Mouse (Mus musculus) cortical plate, adult 2 months (tissue): Measurements from ENCODE around the gene Cd55b. TPM values are rescaled to one million over a fixed set of nuclear protein-coding genes. Genes with fewer than 3 reads are reported as not detected.
"Not testable (repeated sequence)": the region's sequence is repeated elsewhere in the genome, so short reads cannot be mapped to it uniquely, and the experiment has no call there.

Experiments
- H3K27ac ChIP-seq: fragments of 200-500 bp; 2 replicates; pipeline ENCODE4 v1.5.1; 2012; ENCODE audit warnings: low read length, control low read depth, inconsistent platforms; ENCODE audit not compliant: insufficient read depth
- H3K4me1 ChIP-seq: fragments of 200-500 bp; 2 replicates; pipeline ENCODE4 v1.6.1; 2011; ENCODE audit warnings: low read length; ENCODE audit not compliant: control insufficient read depth, insufficient read depth
- H3K4me3 ChIP-seq: fragments of 200-500 bp; 2 replicates; pipeline ENCODE4 v1.5.1; 2011; ENCODE audit warnings: mild to moderate bottlenecking, low read length, control low read depth; ENCODE audit not compliant: insufficient read depth
- CTCF ChIP-seq: fragments of 200-500 bp; IDR thresholded peaks from 2 replicates; pipeline ENCODE4 v1.5.1; 2011; ENCODE audit warnings: mild to moderate bottlenecking, control low read depth, low read length; ENCODE audit not compliant: insufficient read depth; ENCODE audit errors: extremely low read depth
- POLR2A ChIP-seq: fragments of 200-500 bp; IDR thresholded peaks from 2 replicates; pipeline ENCODE4 v1.6.1; 2011; ENCODE audit warnings: mild to moderate bottlenecking, low read length, control low read depth; ENCODE audit not compliant: insufficient read depth; ENCODE audit errors: extremely low read depth
- polyA plus RNA-seq: library from polyadenylated mRNA; depleted of rRNA; stranded (reverse); fragments of >200 nt; gene quantifications from 2 replicates; pipeline ENCODE4 v1.2.3, GENCODE M21; 2012; rRNA removed

Cd55b gene
- not detected in 2 replicates for polyA plus RNA-seq

DNA sequence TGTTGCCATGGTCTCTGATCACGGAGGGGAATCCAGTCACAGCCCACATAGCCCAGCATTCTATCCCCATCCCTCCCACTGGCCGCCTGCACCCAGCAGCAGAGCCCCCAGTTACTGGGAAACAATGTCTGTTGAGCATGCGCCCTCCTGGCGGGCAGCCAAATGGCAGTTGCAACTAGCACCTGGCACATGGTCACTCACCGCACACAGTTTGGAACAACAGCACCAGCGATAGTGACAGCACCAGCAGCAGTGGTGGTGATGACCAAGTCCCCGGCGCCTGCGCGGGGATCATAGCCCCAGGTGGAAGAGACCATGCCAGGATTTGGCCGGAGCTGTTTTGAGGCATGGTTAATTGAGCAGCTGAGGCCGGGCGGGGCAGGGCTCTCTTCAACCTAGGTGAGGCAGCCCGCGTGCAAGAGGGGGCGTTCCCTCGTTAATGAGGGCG lies at the start of gene Cd55b:
Cd55b (minus strand) TSS at position 346 of the 448 bp plus-strand sequence.
- Histone ChIP-seq H3K4me1 (no peaks in the 10 kb centered on the region), H3K27ac (no peak within 1 kb of the TSS), H3K4me3 (no peak within 1 kb of the TSS)
- TF ChIP-seq POLR2A (no peak), CTCF (no peak)

DNA sequence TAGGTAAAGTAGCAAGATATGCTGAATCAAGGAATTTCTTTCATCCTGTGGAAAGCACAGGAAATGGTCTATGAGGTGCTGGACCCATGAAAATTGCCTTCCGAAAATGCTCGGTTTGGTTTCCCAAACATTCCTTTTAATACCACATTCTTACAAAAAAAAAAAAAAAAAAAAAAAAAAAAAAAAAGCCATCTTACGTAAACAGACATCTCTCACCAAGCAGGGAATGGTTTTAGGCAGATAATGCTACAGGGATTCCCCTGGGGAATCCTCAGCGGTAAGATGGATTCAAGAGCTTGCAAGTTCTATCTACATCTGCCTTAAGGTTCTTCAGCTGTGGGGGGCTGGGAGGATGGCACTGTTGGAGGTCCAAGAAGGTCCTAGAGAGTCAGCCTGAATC lies 47.3 kb upstream of the Cd55b start:
- Histone ChIP-seq H3K4me1 (no peaks in the 10 kb centered on the region), H3K27ac (no peak overlapping the region), H3K4me3 (no peak overlapping the region)
- TF ChIP-seq CTCF (no peak), POLR2A (no peak)

DNA sequence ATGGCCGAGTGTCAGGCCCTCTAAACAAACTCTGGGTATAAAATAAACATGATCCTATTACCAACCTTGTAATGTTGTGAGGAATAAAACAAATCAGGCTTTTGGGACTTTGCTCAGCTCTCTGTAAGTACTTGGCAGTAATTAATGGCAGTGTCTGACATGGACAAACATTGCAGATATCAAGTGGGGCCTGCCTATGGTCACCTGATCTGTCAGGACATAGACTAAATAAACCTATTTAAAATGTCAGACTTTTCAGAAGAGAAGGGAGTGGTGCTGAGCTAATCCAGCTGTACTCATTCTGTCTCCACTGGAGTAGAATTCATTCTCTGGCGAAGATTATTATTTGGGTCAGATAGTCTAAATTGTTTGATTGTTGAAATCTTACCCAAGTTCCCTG lies 44.6 kb upstream of the Cd55b start:
- Histone ChIP-seq H3K4me1 (no peaks in the 10 kb centered on the region), H3K27ac (no peak overlapping the region), H3K4me3 (no peak overlapping the region)
- TF ChIP-seq POLR2A (no peak), CTCF (no peak)

DNA sequence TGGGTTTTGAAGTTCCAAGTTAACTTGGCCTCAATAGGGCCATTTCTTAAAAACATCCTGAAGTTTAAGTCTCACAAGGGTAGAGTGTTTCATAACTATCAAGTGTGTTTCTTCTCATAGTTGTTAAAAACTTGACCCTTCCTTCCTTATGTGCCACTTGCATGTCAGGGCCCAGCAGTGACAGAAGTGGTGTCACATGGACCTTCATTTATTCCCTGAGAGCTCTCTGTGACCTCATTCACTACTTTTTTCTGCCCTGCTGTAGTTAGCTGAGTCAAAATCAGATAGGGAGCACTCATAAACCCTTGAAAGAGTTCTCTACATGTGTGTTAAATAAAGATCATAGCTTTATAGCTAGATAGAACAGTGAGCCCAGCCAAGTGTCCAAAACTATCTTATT lies 41.4 kb upstream of the Cd55b start:
- Histone ChIP-seq H3K4me3 (no peak overlapping the region), H3K27ac (no peak overlapping the region), H3K4me1 (no peaks in the 10 kb centered on the region)
- TF ChIP-seq CTCF (no peak), POLR2A (no peak)

DNA sequence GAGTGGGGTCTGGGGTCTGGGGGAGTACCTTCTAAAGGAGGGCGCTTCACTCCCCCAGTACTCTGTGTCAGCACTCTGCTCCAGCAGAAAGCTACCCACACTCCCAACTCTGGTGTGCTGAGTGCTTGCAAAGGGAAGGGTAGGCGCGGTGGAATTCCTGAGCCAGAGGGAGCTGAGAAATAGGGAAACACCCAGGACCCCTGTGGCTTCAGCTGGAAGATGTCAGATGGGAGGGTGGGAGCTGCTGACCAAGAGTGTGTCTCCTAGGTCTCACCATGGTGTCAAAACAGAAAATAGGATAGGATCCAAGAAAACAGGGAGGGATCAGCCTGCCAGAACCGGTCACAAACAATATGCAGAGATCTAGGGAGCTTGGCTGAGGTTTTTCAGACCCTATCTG lies 40.1 kb upstream of the Cd55b start:
- H3K27ac ChIP-seq: no peak overlapping the region
- no peaks in the 10 kb centered on the region for H3K4me1 ChIP-seq
- peak overlapping the region; percentile 45 for H3K4me3 ChIP-seq
- TF ChIP-seq POLR2A (no peak), CTCF (no peak)

DNA sequence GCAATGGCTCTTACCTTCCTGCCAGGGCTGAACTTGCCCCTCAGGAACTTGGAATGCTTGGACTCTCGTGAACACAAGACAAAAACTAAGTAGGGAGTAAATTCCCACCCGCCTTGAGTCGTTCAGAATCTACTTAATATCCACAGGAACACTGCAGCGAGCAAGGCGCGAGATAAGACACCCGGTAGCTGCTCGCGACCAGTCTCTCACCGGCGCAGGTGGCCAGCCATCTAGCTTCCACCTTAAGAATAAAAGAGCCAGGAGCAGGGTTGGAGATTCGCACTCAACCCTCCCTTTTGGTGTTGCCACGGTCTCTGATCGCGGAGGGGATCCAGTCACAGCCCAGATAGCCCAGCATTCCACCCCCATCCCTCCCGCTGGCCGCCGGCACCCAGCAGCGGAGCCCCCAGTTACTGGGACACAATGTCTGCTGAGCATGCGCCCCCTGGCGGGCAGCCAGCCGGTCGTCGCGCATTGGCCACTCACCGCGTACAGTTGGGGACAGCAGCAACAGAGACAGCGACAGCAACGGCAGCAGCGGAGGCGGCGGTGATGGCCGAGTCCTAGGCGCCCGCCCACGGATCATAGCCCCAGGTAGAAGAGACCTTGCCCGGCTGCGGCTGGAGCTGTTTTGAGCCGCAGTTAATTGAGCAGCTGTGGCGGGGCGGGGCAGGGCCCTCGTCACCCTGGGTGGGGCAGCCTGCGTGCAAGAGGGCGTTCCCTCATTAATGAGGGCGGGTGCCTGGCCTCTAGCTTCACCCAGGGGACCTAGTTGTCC lies 39.5 kb upstream of the Cd55b start, which contains the start of gene Cd55:
Cd55 (minus strand) TSS at position 661 of the 778 bp plus-strand sequence.
- peak; percentile 40; the same call in 1 of the 2 replicates for TF ChIP-seq CTCF
- no peak for TF ChIP-seq POLR2A
- no peak within 1 kb of the TSS for H3K27ac ChIP-seq
- peak within 1 kb of the TSS; percentile 45 for H3K4me3 ChIP-seq
- H3K4me1 ChIP-seq: no peaks in the 10 kb centered on the region

DNA sequence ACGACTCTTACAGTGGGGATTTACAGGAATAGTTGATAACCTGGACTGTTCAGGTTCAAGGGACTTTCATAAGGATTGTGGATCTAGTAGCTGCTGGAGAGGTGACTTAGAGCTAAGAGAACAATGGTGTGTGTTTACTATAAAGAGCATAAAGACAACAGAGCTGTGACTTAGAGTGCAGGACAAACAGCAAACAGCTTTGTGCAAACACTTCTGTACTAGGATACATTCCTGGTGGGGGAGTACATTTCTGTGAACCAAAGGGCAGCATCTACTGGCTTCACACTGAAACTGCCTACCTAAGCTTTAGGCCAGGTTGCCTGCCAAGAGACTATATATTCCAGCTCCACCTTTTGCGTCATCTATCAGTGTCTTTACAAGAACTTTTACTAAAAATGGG lies 32.3 kb upstream of the Cd55b start:
- TF ChIP-seq POLR2A: no peak
- TF ChIP-seq CTCF: no peak
- no peak overlapping the region for H3K27ac ChIP-seq
- no peaks in the 10 kb centered on the region for H3K4me1 ChIP-seq
- H3K4me3 ChIP-seq: no peak overlapping the region

DNA sequence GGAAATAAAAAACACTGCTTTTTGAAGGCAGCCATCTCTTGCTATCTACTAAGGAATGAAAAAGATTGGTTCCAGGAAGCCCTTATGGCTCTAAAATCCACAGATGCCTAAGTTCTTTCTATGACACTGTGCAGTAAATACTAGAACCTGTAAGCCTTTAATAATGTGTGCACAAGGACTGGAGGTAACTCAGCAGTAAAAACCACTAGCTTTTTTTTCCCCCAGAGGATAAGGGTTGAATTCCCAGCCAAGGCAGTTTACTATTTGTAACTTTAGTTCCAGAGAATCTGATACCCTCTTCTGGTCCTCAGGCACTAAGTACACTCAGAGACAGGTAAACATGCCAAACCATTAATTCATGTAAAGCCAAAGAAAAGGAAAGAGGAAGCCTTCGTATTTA lies 20.1 kb upstream of the Cd55b start:
- H3K27ac ChIP-seq, H3K4me3 ChIP-seq, H3K4me1 ChIP-seq: not testable (repeated sequence)

DNA sequence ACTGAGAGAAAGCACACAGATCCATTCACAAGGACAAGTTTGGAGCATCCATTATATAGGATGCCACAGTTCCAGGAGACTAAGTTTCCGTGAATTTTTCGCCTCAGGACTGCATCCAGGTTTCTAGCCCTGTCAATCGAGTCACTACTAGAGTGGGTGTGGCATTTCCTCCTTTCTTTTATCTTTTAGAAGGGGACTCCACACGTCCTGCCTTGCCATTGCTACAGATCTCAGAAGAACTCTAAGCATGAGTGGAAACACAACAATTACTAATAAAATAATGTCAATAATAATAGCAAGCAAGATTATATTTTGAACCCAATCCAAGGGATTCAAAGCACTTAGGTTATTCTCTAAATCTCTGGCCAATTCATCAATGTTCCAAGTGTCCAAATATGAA lies 8.1 kb upstream of the Cd55b start:
- no peak overlapping the region for H3K4me3 ChIP-seq
- H3K4me1 ChIP-seq: no peaks in the 10 kb centered on the region
- H3K27ac ChIP-seq: no peak overlapping the region
- TF ChIP-seq POLR2A (no peak), CTCF (no peak)

DNA sequence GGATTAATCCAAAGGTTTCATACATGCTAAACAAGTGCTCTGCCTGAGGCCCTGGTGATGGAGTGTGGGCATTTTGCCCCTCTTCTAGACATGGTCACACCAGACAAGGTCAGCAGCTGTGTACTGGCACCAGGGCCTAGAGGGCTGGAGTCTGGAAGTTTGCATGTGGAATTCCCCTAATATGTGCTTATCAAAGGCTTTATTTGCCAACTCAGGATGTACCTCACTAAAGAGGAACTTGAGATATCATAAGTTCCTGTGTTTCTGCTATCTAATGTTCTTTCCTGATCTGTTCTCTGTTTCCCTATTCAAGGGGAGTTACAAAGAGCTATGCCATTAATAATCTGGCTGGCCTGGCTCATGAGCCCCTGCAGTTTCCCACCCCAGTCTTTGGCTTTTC lies 5.9 kb upstream of the Cd55b start:
- not testable (repeated sequence) for H3K27ac ChIP-seq, H3K4me3 ChIP-seq, H3K4me1 ChIP-seq

DNA sequence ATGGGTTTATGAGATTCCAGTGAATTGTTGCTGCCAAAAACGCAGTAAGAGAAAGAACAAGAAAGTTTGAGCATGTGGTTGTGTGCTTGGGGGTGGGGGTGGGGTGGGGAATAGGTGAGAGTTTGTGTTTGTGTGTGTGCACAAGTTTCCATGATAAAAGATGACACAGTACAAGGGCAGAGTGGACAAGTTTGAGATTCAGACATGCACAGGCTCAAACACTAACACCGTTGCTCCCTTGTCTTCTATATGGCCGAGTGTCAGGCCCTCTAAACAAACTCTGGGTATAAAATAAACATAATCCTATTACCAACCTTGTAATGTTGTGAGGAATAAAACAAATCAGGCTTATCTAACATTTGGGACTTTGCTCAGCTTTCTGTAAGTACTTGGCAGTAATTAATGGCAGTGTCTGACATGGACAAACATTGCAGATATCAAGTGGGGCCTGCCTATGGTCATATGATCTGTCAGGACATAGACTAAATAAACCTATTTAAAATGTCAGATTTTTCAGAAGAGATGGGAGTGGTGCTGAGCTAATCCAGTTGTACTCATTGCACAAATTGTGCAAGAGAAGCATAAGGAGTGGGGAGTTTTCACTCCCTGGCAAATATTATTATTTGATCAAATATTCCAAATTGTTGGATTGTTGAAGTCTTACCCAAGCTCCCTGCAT lies 4.5 kb upstream of the Cd55b start:
- H3K27ac ChIP-seq, H3K4me3 ChIP-seq, H3K4me1 ChIP-seq: not testable (repeated sequence)

DNA sequence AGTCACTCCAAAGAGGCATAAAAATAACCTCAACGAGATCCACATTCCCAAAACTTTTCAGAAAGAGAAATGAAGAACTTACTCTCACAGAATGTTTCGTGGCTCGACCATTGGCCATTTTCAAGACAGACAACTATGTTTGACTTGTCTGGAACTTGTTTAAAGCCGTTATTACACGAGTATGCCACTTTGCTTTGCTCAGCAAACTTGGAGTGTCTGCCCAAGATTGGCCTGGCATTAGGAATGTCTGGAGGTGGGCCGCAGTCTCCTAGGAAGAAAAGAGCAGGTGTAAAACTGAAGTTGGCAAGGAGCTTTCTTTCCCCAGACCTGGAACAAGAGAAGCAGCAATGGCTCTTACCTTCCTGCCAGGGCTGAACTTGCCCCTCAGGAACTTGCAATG lies 776 bp downstream of the Cd55b start:
- not testable (repeated sequence) for H3K4me1 ChIP-seq, H3K27ac ChIP-seq, H3K4me3 ChIP-seq

DNA sequence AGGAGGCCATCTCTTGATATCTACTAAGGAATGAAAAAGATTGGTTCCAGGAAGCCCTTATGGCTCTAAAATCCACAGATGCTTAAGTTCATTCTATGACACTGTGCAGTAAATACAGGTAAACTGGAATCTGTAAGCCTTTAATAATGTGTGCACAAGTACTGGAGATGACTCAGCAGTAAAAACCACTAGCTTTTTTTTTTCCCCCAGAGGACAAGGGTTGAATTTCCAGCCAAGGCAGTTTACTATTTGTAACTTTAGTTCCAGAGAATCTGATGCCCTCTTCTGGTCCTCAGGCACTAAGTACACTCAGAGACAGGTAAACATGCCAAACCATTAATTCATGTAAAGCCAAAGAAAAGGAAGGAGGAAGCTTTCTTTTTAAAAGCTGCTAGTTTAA lies 25.7 kb downstream of the Cd55b start:
- H3K27ac ChIP-seq, H3K4me3 ChIP-seq, H3K4me1 ChIP-seq: not testable (repeated sequence)

DNA sequence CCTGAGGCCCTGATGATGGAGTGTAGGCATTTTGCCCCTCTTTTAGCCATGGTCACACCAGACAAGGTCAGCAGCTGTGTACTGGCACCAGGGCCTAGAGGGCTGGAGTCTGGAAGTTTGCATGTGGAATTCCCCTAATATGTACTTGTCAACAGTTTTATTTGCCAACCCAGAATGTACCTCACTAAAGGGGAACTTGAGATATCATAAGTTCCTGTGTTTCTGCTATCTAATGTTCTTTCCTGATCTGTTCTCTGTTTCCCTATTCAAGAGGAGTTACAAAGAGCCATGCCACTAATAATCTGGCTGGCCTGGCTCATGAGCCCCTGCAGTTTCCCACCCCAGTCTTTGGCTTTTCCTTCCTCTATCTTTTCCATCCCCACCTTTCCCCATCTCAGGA lies 35.5 kb downstream of the Cd55b start:
- H3K4me1 ChIP-seq, H3K4me3 ChIP-seq, H3K27ac ChIP-seq: not testable (repeated sequence)
